Mouse (Mus musculus): Measurements from ENCODE around the gene Upp2.

- no peak for TF ChIP-seq POLR2A (IDR thresholded peaks at IDR 0.05; ENCODE audit: borderline replicate concordance, extremely low read depth, low read depth, low read length)
- TF ChIP-seq CTCF (IDR thresholded peaks at IDR 0.05; ENCODE audit: insufficient read depth, low read length): no peak
Observed at GRCm38 (mm10) chr2:58700354-58700753, 133.3 kb downstream of the Upp2 start.
